Mouse (Mus musculus) lung, embryonic 16.5 days (tissue): ENCODE data around the gene Usp25. TPM values are rescaled to one million over a fixed set of nuclear protein-coding genes. Genes with fewer than 3 reads are reported as not detected.

Experiments used
- ATAC-seq: fragments of 200-750 bp; cut with Nextera tagmentation; 2 replicates; pipeline ENCODE4 v1.8.0; 2017; ENCODE audit warnings: low read depth, mild to moderate bottlenecking, moderate library complexity
- H3K27ac ChIP-seq: fragments of 300-500 bp; sonication (generic); 2 replicates; pipeline ENCODE4 v1.5.1; 2014; ENCODE audit warnings: mild to moderate bottlenecking, control low read depth, low read length
- H3K27me3 ChIP-seq: fragments of 300-500 bp; sonication (generic); 2 replicates; pipeline ENCODE4 v1.6.1; 2014; ENCODE audit warnings: low read depth, low read length, mixed read lengths; ENCODE audit not compliant: control insufficient read depth, insufficient read depth
- H3K36me3 ChIP-seq: fragments of 300-500 bp; sonication (generic); 2 replicates; pipeline ENCODE4 v1.6.1; 2014; ENCODE audit warnings: low read length; ENCODE audit not compliant: control insufficient read depth, insufficient read depth
- H3K4me1 ChIP-seq: fragments of 300-500 bp; sonication (generic); replicated peaks from 2 replicates; pipeline ENCODE4 v1.6.1; 2014; ENCODE audit warnings: low read length, mixed read lengths; ENCODE audit not compliant: control insufficient read depth, insufficient read depth
- H3K4me2 ChIP-seq: fragments of 300-500 bp; sonication (generic); 2 replicates; pipeline ENCODE4 v1.6.1; 2014; ENCODE audit warnings: low read depth, low read length, control low read depth
- H3K4me3 ChIP-seq: fragments of 300-500 bp; sonication (generic); 2 replicates; pipeline ENCODE4 v1.5.1; 2014; ENCODE audit warnings: mild to moderate bottlenecking, low read length, control low read depth
- H3K9ac ChIP-seq: fragments of 300-500 bp; sonication (generic); 2 replicates; pipeline ENCODE4 v1.6.1; 2014; ENCODE audit warnings: low read length, control low read depth
- H3K9me3 ChIP-seq: fragments of 300-500 bp; sonication (generic); 2 replicates; pipeline ENCODE4 v1.6.1; 2016; ENCODE audit warnings: low read length; ENCODE audit not compliant: control insufficient read depth
- WGBS: fragments of 180-500 bp; shearing (Covaris S2); extraction: QIAGEN DNeasy Blood & Tissue Kit; methylation state at CpG from one replicate; pipeline ENCODE4 v1.1.7; 2014; 5-methylcytosine and 5-hydroxymethylcytosine counted together
- polyA plus RNA-seq: library from polyadenylated mRNA; unstranded; fragments of >200 nt; fragmentation: Nextera tagmentation; extraction: Ambion mirVana; gene quantifications from 2 replicates; pipeline ENCODE4 v1.2.1, GENCODE M21; 2015

Usp25 gene
- polyA plus RNA-seq, 1 experiment from 2014 or later, result 15.4 TPM

DNA sequence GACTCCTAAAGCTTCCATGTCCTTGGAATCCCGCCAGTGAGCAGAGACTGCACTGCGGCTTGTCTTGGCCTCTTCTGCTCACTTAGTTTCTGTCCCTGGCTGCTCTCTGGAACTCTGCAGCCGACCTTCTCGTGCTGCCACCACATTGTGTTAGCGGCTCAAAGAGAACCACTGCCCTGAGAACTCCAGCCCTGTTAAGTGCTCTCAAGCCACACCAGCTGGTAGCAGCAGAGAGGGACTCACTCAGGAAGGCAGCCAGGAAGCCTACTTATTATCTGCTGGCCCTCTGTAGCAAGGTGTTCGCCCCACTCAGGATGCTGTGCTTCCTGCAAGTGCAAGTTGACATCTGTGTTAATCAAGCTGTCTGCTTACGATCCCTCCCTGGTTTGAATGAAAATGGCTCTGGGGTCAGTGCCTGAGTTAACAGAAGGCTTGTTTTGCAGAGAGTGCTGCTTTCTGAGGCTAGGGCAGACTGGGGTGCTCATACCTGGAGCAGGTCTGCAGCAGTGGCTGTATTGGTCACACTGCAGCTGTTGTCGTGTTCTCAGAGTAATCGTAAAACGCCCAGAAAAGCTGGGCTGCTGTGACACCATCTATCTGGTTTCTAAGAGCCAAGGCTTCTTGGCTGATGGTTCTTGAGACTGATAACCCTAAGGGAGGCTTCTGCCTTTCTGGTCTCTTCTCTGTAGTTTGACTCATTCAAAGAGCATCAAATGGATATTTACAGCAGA is 15.3 kb downstream of the Usp25 start:
- Histone ChIP-seq H3K4me1 (peaks cover 37% of the 10 kb centered on the region), H3K27ac (peak overlapping the region; percentile 47; the same call in 1 of the 2 replicates), H3K9me3 (peaks cover 6% of the 10 kb centered on the region), H3K36me3 (peaks cover 12% of the 10 kb centered on the region), H3K27me3 (no peaks in the 10 kb centered on the region), H3K9ac (peak overlapping the region; percentile 49), H3K4me2 (peak overlapping the region; percentile 50), H3K4me3 (peak overlapping the region; percentile 33)
- peak; percentile 86 for ATAC-seq
- WGBS, result 30% methylated on average over 10 of the region's 10 CpGs

GRCm38 (mm10) chr16:77030435-77030834 is 16.9 kb downstream of the Usp25 start:
- 37% methylated on average over 2 of the region's 2 CpGs for WGBS
- Histone ChIP-seq H3K4me1 (peaks cover 37% of the 10 kb centered on the region), H3K9ac (no peak overlapping the region), H3K4me3 (no peak overlapping the region), H3K27ac (no peak overlapping the region), H3K27me3 (no peaks in the 10 kb centered on the region), H3K4me2 (no peak overlapping the region), H3K9me3 (no peaks in the 10 kb centered on the region), H3K36me3 (no peaks in the 10 kb centered on the region)
- ATAC-seq, result no peak

DNA sequence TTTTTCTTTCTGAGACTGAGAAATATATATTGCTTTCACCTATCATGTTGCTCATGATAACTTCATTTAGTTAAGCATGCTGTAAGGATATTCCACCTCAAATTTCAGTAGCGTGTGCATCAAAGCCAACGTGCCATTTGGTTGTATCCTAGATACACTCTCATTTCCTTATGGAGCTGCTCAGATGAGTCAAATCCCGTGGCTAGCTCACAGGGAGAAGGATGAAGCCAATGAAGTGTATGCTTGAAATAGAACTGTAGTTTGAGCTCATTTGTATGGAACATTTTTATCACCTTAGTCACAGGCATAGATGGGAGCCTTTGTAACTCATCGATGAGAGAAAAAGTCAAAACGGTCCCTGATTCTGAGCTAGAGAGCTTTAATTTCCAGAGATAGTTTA is 20.8 kb downstream of the Usp25 start:
- ATAC-seq, result no peak
- Histone ChIP-seq H3K9me3 (no peaks in the 10 kb centered on the region), H3K27me3 (no peaks in the 10 kb centered on the region), H3K4me3 (no peak overlapping the region), H3K9ac (no peak overlapping the region), H3K4me2 (no peak overlapping the region), H3K4me1 (peaks cover 17% of the 10 kb centered on the region), H3K27ac (no peak overlapping the region), H3K36me3 (peaks cover 4% of the 10 kb centered on the region; the same call in 1 of the 2 replicates)
- 85% methylated on average over 5 of the region's 5 CpGs for WGBS

DNA sequence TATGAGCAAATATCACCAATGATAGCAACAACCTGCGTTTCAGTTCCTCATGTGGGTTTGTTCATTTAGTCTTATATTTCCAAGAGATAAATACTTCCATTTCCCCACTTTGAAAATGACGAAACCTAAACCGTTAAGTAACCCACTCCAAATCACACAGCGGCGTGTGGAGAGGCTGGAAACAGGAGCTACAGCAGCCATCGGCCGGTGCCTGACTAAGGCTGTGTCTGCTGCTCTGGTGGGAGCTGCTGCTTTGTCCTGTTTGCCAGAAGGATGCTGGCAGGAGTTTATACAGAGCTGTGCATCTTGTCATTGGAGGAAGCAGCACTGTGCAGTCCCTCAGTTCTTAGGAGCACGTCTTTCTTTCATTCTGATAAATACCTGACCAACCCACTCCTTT is 21.2 kb downstream of the Usp25 start:
- Histone ChIP-seq H3K4me1 (peaks cover 13% of the 10 kb centered on the region), H3K4me3 (no peak overlapping the region), H3K4me2 (no peak overlapping the region), H3K9ac (no peak overlapping the region), H3K27ac (no peak overlapping the region), H3K9me3 (no peaks in the 10 kb centered on the region), H3K27me3 (no peaks in the 10 kb centered on the region), H3K36me3 (peaks cover 5% of the 10 kb centered on the region; the same call in 1 of the 2 replicates)
- no peak for ATAC-seq
- 74% methylated on average over 8 of the region's 8 CpGs for WGBS

DNA sequence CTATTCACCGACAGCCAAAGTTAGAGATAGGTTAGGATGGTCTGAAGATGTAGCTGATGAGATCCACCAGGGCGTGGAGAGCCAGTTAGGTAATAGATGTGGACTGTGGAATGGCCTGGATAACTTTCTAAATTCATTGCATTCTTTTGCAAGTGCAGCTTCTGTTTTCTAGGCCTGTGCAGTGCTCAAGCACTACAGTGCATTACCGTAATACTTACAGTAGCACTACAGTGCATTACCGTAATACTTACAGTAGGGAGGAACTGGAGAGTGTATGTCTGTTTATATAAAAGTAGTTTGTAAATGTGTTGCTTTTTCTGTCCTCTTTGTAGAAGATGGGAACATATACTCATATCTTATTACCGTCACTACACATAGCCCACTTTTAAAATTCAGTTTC is 28.1 kb downstream of the Usp25 start:
- Histone ChIP-seq H3K4me1 (peaks cover 2% of the 10 kb centered on the region; the same call in 1 of the 2 replicates), H3K9ac (no peak overlapping the region), H3K36me3 (peaks cover 8% of the 10 kb centered on the region; the same call in 1 of the 2 replicates), H3K4me3 (no peak overlapping the region), H3K27me3 (no peaks in the 10 kb centered on the region), H3K27ac (no peak overlapping the region), H3K4me2 (no peak overlapping the region), H3K9me3 (no peaks in the 10 kb centered on the region)
- WGBS, result 75% methylated on average over 5 of the region's 5 CpGs
- peak; percentile 56; the same call in 1 of the 2 replicates for ATAC-seq

DNA sequence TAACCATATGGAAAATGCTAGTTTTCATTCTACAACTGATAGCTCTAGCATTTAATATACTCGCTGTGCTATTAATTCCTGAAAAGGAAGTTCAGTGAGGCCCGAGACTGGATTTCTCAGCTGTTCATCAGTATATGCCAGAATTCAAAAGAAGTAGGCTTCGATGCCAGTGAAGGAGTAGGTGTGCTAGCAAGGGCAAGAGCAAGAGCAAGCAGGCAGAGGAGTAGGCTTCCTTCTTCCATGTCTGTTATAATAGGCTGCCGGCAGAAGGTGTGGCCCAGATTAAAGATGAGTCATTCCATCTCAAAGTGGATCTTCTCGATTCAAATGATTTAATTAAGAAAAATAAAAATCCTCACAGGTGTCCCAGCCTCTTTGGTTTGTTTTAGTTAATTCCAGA is 30.0 kb downstream of the Usp25 start:
- WGBS, result 91% methylated on average over 5 of the region's 5 CpGs
- no peaks in the 10 kb centered on the region for H3K27me3 ChIP-seq

DNA sequence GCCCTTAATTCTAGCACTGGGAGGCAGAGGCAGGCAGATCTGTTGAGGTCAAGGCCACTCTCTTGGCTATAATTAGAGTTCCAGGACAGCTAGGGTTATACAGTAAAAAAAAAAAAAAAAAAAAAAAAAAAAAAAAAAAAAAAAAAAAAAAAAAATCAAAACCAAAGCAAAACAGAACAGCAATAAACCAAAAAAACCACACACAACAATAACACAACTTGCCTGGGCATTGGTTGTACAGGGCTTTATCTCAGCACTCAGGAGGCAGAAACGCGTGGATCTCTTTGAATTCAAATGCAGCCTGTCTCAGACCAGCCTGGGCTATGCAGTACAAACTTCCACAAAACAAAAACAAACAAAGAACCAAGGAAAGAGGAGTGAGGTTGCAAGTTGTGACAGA is 40.7 kb downstream of the Usp25 start:
- H3K4me1 ChIP-seq, result no peaks in the 10 kb centered on the region
- 90% methylated on average over 2 of the region's 2 CpGs for WGBS

More for the DNA sequence above, 30.0 kb downstream of the Usp25 start:
- no peak overlapping the region for H3K9ac ChIP-seq
- ATAC-seq, result no peak
- peaks cover 2% of the 10 kb centered on the region; the same call in 1 of the 2 replicates for H3K4me1 ChIP-seq
- no peak overlapping the region for H3K4me3 ChIP-seq
- no peaks in the 10 kb centered on the region for H3K9me3 ChIP-seq
- peaks cover 5% of the 10 kb centered on the region; the same call in 1 of the 2 replicates for H3K36me3 ChIP-seq
- H3K4me2 ChIP-seq, result no peak overlapping the region
- no peak overlapping the region for H3K27ac ChIP-seq

DNA sequence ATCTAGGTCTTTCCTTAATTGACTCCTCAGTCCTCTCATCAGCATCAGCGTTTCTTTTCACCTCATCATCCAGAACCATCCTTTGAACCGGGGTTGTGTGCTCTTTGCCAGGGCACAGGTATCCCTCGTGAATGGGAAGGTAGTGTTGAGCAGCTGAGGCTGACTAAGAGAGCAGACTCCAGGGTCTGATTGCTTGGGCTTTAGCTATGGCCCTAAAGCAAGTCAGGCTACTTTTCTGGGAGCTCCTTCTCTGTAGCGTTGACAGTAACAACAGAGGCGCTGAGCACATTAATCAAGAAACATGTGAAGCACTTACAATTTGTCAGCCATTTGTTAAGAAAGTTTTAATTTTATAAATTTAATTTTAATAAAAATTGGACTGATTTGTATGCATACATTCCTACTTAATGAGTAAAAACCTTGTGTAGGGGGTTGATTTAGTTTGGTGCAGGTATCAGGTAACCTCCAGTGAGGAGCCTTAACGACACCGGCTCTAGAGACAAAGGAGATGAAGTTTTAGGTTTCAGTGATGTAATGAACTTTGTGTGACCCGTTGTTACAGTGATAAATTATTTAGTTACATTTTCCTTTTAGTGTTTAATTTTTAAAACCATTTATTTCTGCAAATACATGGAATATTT is 42.1 kb downstream of the Usp25 start:
- H3K4me2 ChIP-seq, result no peak overlapping the region
- H3K4me3 ChIP-seq, result no peak overlapping the region
- H3K9ac ChIP-seq, result no peak overlapping the region
- no peaks in the 10 kb centered on the region for H3K4me1 ChIP-seq
- peaks cover 11% of the 10 kb centered on the region for H3K36me3 ChIP-seq
- ATAC-seq, result no peak
- 70% methylated on average over 8 of the region's 8 CpGs for WGBS
- H3K9me3 ChIP-seq, result no peaks in the 10 kb centered on the region
- H3K27ac ChIP-seq, result no peak overlapping the region
- no peaks in the 10 kb centered on the region for H3K27me3 ChIP-seq

More for the DNA sequence above, 40.7 kb downstream of the Usp25 start:
- Histone ChIP-seq H3K4me3 (no peak overlapping the region), H3K4me2 (no peak overlapping the region), H3K9ac (no peak overlapping the region), H3K36me3 (peaks cover 9% of the 10 kb centered on the region), H3K27me3 (no peaks in the 10 kb centered on the region), H3K9me3 (no peaks in the 10 kb centered on the region), H3K27ac (no peak overlapping the region)
- no peak for ATAC-seq

DNA sequence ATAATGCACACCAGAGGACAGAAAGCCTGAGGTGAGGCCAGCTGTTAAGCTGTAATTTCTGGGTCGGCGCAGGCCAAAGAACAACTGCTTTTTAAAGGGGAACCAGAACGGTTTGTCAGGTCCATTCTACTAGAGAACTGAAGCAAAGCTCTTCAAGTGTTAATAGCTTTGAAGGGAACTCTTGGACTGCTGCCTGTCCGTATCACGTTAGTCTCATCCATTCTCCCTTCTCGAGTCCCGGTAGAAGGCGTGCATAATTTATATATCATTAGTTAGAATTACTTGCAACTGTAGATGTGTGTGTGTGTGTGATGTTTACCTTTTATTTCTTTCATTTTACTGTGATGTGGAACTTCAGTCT is 42.6 kb downstream of the Usp25 start:
- ATAC-seq, result no peak
- H3K36me3 ChIP-seq, result peaks cover 11% of the 10 kb centered on the region
- 67% methylated on average over 8 of the region's 8 CpGs for WGBS

More for the DNA sequence above, 42.6 kb downstream of the Usp25 start:
- Histone ChIP-seq H3K27me3 (no peaks in the 10 kb centered on the region), H3K27ac (no peak overlapping the region), H3K9me3 (no peaks in the 10 kb centered on the region), H3K4me3 (no peak overlapping the region), H3K4me1 (no peaks in the 10 kb centered on the region), H3K9ac (no peak overlapping the region), H3K4me2 (no peak overlapping the region)
